Comparison of ENCODE assay signal across 8 mouse cellular contexts in genomic region chr11:74831191-74831605, GRCm38 (mm10). TPM values are rescaled to one million over a fixed set of nuclear protein-coding genes. Genes with fewer than 3 reads are reported as not detected.
A peak's percentile ranks its signal among the peaks of the same experiment; 100 is the strongest.
DNase-seq lines count a peak whose midpoint lies in the region; ATAC-seq lines count a peak whose summit lies in the region.

No protein-coding gene starts in this region.

- WGBS in heart, embryonic 14.5 days: under 1% methylated on average over 35 of the region's 35 CpGs

- no peaks in the 10 kb centered on the region for H3K36me3 ChIP-seq in heart, embryonic 14.5 days (ENCODE audit: control insufficient read depth, insufficient read depth, low read length)

- peak overlapping the region; percentile 92 for H3K9ac ChIP-seq in heart, embryonic 14.5 days (ENCODE audit: low read length)

- peak overlapping the region; percentile 79 for H3K4me2 ChIP-seq in heart, embryonic 14.5 days (ENCODE audit: low read length)

- ATAC-seq in heart, embryonic 14.5 days (ENCODE audit: insufficient number of reproducible peaks, insufficient read depth, low FRiP score, low read depth): 0 out of 2 replicates have a peak, but pooled peaks have one; percentile 4
- ATAC-seq in megakaryocyte progenitor cell, adult 5-6 weeks (replicated peaks; ENCODE audit: poor library complexity): no peak

- no peaks in the 10 kb centered on the region for H3K9me3 ChIP-seq in heart, embryonic 14.5 days (ENCODE audit: control insufficient read depth, low read length)

- H3K4me3 ChIP-seq in heart, embryonic 14.5 days (ENCODE audit: control insufficient read depth in 1 of 2, insufficient read depth in 1 of 2, low read depth in 1 of 2, low read length in 2 of 2): peak overlapping the region; percentile 81 to 92

- DNase-seq in CD4-positive helper T cell, adult 2 months (ENCODE audit: low read depth, low spot score): peak; percentile 77
- peak; percentile 81 for DNase-seq in Muller cell, postnatal 12 days (ENCODE audit: inconsistent ontology term)
- DNase-seq in embryo, embryonic 10.5 days (ENCODE audit: low spot score): peak; percentile 67
- DNase-seq in kidney, postnatal 10 days: peak; percentile 77
- peak; percentile 58 for DNase-seq in lung, postnatal 36 days
- DNase-seq in spleen, postnatal 36 days (ENCODE audit: low spot score in 2 of 2): peak; percentile 56 to 58

- H3K4me1 ChIP-seq in heart, embryonic 14.5 days (ENCODE audit: control insufficient read depth in 2 of 2, insufficient read depth in 2 of 2, low read length in 2 of 2): peaks cover 23 to 32% of the 10 kb centered on the region in 2 experiments

- H3K27me3 ChIP-seq in heart, embryonic 14.5 days (ENCODE audit: control insufficient read depth, insufficient read depth, low read length): no peaks in the 10 kb centered on the region

- H3K27ac ChIP-seq in heart, embryonic 14.5 days (replicated peaks in 1 of 2; ENCODE audit: control insufficient read depth in 1 of 2, insufficient read depth in 1 of 2, low read depth in 2 of 2, low read length in 2 of 2): peak overlapping the region; percentile 95 to 96

RNA-seq across cellular contexts. Expression of gene Mnt, which starts 0.5 kb away (rescaled TPM):
- 3.5 and 3.7 TPM in 2 replicates for polyA plus RNA-seq in heart, embryonic 14.5 days (2014; fragmentation: Nextera tagmentation; extraction: Ambion mirVana)
- total RNA-seq in megakaryocyte progenitor cell, adult 5-6 weeks (2015): 13.1 and 15.0 TPM in 2 replicates
- 2.7 and 3.2 TPM in 2 replicates for total RNA-seq in megakaryocyte progenitor cell, adult 5-6 weeks (2017)
